Mouse (Mus musculus): ENCODE measurements around the gene Vti1a. TPM values are rescaled to one million over a fixed set of nuclear protein-coding genes. Genes with fewer than 3 reads are reported as not detected.
A peak's percentile ranks its signal among the peaks of the same experiment; 100 is the strongest.

The Vti1a gene
- polyA plus RNA-seq, 1 experiment from 2014 or later, result 31.8 TPM

- Histone ChIP-seq H3K27me3 (no peaks in the 10 kb centered on the region), H3K4me2 (replicated peaks) (no peak overlapping the region), H3K4me1 (peaks cover 20% of the 10 kb centered on the region), H3K9me3 (no peaks in the 10 kb centered on the region), H3K4me3 (no peak overlapping the region), H3K36me3 (no peaks in the 10 kb centered on the region), H3K27ac (no peak overlapping the region), H3K9ac (no peak overlapping the region)
- no peak for ATAC-seq (ENCODE audit: insufficient number of reproducible peaks, insufficient read depth, low FRiP score, low TSS enrichment)
- 66% methylated on average over 7 of the region's 7 CpGs for WGBS
Observed at GRCm38 (mm10) chr19:55552339-55552738, 236.2 kb downstream of the Vti1a start.

- Histone ChIP-seq H3K27ac (no peak overlapping the region), H3K9ac (no peak overlapping the region), H3K36me3 (no peaks in the 10 kb centered on the region), H3K4me1 (peaks cover 20% of the 10 kb centered on the region), H3K4me2 (replicated peaks) (no peak overlapping the region), H3K27me3 (no peaks in the 10 kb centered on the region), H3K4me3 (no peak overlapping the region), H3K9me3 (no peaks in the 10 kb centered on the region)
- WGBS, result 43% methylated on average over 7 of the region's 7 CpGs
- no peak for ATAC-seq (ENCODE audit: insufficient number of reproducible peaks, insufficient read depth, low FRiP score, low TSS enrichment)
Observed at GRCm38 (mm10) chr19:55552861-55553260, 236.8 kb downstream of the Vti1a start.

DNA sequence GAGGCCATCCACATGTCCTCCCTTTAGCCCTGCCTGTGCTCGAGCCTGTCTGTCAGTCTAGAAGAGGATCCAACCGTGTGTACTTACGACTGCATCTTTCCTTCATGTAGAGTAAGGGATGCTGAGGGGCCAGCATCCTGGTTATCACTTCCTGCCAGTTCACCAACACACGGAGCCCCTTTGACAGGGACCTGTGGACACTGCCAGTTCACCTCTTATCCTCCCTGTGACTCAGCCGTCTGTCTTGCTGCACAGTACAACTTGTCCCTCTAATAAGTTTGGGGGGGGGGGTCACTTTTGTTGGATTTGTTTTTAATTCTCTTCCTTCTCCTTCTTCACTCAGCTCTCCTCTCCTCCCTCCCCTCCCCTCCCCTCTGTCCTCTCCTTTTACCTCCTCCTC lies 238.2 kb downstream of the Vti1a start:
- no peak overlapping the region for H3K27ac ChIP-seq
- no peaks in the 10 kb centered on the region for H3K9me3 ChIP-seq
- H3K36me3 ChIP-seq, result no peaks in the 10 kb centered on the region
- no peak overlapping the region for H3K4me3 ChIP-seq
- peaks cover 18% of the 10 kb centered on the region for H3K4me1 ChIP-seq
- no peak overlapping the region for H3K4me2 ChIP-seq (replicated peaks)
- ATAC-seq (ENCODE audit: insufficient number of reproducible peaks, insufficient read depth, low FRiP score, low TSS enrichment), result no peak
- 54% methylated on average over 5 of the region's 5 CpGs for WGBS
- no peaks in the 10 kb centered on the region for H3K27me3 ChIP-seq
- no peak overlapping the region for H3K9ac ChIP-seq

GRCm38 (mm10) chr19:55554703-55555102 lies 238.6 kb downstream of the Vti1a start:
- no peak for ATAC-seq (ENCODE audit: insufficient number of reproducible peaks, insufficient read depth, low FRiP score, low TSS enrichment)
- H3K36me3 ChIP-seq, result no peaks in the 10 kb centered on the region
- H3K4me1 ChIP-seq, result peaks cover 18% of the 10 kb centered on the region
- no peaks in the 10 kb centered on the region for H3K9me3 ChIP-seq
- no peak overlapping the region for H3K4me2 ChIP-seq (replicated peaks)
- no peak overlapping the region for H3K4me3 ChIP-seq
- no peak overlapping the region for H3K27ac ChIP-seq
- H3K9ac ChIP-seq, result no peak overlapping the region
- H3K27me3 ChIP-seq, result no peaks in the 10 kb centered on the region
- 70% methylated on average over 9 of the region's 9 CpGs for WGBS

DNA sequence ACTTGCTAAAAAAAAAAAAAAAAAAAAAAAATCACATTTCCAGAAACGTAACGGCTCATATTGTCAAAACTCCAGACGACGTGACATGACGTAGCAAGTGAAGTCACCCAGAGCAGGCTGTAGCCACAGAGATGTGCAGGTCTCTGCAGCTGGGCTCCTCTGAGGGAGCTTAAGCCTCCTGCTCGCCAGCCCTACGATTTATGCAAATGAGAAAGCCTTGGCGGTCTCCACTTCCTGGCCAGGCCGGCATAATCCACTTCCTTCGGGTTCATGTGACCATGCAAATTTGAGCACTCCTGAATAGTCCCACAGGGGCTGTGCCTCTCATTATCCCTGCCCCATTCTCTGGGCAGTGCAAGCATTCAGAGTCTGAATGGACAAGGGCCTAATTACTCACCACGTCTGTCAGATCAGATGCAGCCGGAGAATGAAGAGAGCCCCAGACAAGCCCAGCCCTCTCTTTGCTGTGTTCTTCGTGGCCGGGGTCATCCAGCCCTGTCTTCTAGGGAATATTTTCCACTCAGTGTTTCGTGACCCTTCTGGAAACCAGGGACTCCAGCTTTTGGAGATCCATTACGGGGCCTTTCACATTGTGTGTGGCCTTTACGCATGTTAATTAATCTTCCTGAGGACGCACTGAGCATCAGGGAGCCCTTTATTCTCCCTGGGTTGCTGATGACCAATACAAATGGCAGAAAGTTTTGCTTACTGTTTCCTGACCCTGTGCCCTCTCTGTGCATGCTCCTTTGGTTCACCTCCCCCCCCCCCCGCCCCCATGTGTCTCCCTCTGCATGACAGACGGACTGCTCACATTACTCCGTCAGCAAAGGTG lies 240.3 kb downstream of the Vti1a start:
- ATAC-seq (ENCODE audit: insufficient number of reproducible peaks, insufficient read depth, low FRiP score, low TSS enrichment), result peak; percentile 94
- H3K4me2 ChIP-seq (replicated peaks), result peak overlapping the region; percentile 43
- no peaks in the 10 kb centered on the region for H3K9me3 ChIP-seq
- H3K4me1 ChIP-seq, result peaks cover 20% of the 10 kb centered on the region
- no peaks in the 10 kb centered on the region for H3K27me3 ChIP-seq
- no peaks in the 10 kb centered on the region for H3K36me3 ChIP-seq
- WGBS, result 7% methylated on average over 21 of the region's 21 CpGs
- H3K4me3 ChIP-seq, result 0 out of 2 replicates have a peak overlapping the region, but pooled peaks have one; percentile 5
- 0 out of 2 replicates have a peak overlapping the region, but pooled peaks have one; percentile 4 for H3K9ac ChIP-seq
- peak overlapping the region; percentile 50 for H3K27ac ChIP-seq

DNA sequence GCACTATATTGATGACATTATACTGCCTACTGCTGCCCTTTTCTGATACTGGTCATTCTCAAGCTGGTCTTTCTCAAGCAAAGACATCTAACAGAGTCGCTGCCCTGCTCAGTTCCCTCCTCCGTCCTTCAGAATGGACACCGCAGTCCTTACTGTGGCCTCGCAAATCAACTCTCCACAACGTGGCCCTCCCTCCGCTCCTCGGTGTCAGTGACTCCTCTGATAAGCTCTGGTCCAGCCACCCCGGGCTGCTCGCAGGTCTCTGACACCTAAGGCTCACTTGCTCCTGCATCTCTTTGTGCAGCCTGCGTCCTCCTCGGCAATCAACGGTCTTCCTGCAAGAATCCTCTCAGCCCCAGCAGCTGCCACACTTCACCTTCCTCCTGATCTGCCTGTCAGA lies 243.2 kb downstream of the Vti1a start:
- no peaks in the 10 kb centered on the region for H3K9me3 ChIP-seq
- no peak overlapping the region for H3K4me2 ChIP-seq (replicated peaks)
- WGBS, result 89% methylated on average over 12 of the region's 12 CpGs
- H3K9ac ChIP-seq, result no peak overlapping the region
- no peak overlapping the region for H3K27ac ChIP-seq
- H3K36me3 ChIP-seq, result no peaks in the 10 kb centered on the region
- no peak for ATAC-seq (ENCODE audit: insufficient number of reproducible peaks, insufficient read depth, low FRiP score, low TSS enrichment)
- peaks cover 30% of the 10 kb centered on the region for H3K4me1 ChIP-seq
- no peaks in the 10 kb centered on the region for H3K27me3 ChIP-seq
- no peak overlapping the region for H3K4me3 ChIP-seq

DNA sequence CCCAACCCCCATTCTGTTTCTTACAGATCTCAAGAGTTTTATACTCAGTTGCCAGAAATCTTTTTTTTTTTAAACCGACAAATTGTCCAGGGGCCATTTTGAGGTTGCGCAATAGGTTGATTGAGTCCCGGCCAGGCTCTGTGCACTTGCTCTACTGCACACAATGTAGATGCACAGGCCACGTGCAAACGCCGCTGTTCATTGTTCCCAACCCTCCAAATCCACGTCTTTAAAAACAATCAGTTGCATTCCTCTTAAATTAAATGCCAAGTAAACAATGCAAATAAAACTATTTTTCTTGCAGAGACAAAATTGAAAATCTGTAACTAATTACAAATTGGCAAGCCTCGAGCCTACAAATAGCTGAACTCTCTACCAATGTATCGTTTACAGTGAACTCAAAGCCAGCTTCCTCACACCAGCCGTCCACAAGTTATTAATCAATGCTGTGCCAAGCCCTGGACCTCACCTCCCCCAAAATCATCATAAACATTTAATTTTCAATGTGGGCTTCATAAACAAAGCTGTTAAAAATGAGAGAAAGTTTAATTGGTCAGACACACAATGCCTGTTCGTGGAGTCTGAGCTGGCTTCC lies 244.1 kb downstream of the Vti1a start:
- no peak for ATAC-seq (ENCODE audit: insufficient number of reproducible peaks, insufficient read depth, low FRiP score, low TSS enrichment)
- Histone ChIP-seq H3K27ac (no peak overlapping the region), H3K4me3 (no peak overlapping the region), H3K9ac (no peak overlapping the region), H3K9me3 (no peaks in the 10 kb centered on the region), H3K27me3 (no peaks in the 10 kb centered on the region), H3K4me2 (replicated peaks) (no peak overlapping the region), H3K36me3 (no peaks in the 10 kb centered on the region), H3K4me1 (peaks cover 30% of the 10 kb centered on the region)
- 69% methylated on average over 11 of the region's 11 CpGs for WGBS

- WGBS, result 88% methylated on average over 10 of the region's 10 CpGs
Observed at GRCm38 (mm10) chr19:55561469-55561868, 245.4 kb downstream of the Vti1a start.

DNA sequence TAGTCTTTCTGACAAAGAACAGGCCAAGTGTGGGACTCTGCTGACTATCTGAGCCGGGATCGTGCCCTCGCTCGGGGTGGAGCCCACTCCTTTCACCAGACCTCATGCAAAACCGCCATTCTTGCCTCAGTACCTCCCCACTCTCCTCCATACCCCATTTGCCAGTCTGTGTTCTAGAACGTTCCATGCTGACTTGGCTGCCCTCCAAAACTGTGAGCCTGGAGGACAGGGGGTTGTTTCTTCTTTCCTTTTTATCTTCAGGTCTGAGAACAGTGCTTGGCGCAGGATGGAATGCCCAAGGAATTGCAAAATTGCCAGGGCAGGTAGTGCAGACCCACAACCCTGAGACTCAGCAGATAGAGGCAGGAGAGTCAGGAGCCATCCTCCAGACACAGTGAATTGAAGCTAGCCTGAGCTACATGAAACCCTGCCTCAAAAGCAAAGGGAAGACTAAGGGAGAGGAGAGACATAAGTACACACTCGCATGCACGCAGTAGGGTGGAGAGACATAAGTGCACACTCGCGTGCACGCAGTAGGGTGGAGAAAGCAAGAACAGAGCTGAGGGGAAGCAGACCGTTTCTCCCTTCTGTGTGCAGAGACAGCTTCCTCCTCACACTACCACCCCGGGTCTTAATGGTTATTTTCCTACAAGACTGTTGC lies 246.5 kb downstream of the Vti1a start:
- peaks cover 21% of the 10 kb centered on the region for H3K4me1 ChIP-seq
- no peaks in the 10 kb centered on the region for H3K36me3 ChIP-seq
- no peak overlapping the region for H3K4me3 ChIP-seq
- H3K27me3 ChIP-seq, result no peaks in the 10 kb centered on the region
- H3K9ac ChIP-seq, result no peak overlapping the region
- H3K9me3 ChIP-seq, result no peaks in the 10 kb centered on the region
- no peak overlapping the region for H3K4me2 ChIP-seq (replicated peaks)
- no peak overlapping the region; the same call in 1 of the 2 replicates for H3K27ac ChIP-seq
- no peak for ATAC-seq (ENCODE audit: insufficient number of reproducible peaks, insufficient read depth, low FRiP score, low TSS enrichment)
- WGBS, result 78% methylated on average over 14 of the region's 14 CpGs

More at GRCm38 (mm10) chr19:55561469-55561868, 245.4 kb downstream of the Vti1a start:
- Histone ChIP-seq H3K4me3 (no peak overlapping the region), H3K4me2 (replicated peaks) (no peak overlapping the region), H3K9ac (no peak overlapping the region), H3K4me1 (peaks cover 26% of the 10 kb centered on the region), H3K36me3 (no peaks in the 10 kb centered on the region), H3K27ac (no peak overlapping the region), H3K27me3 (no peaks in the 10 kb centered on the region), H3K9me3 (no peaks in the 10 kb centered on the region)
- no peak for ATAC-seq (ENCODE audit: insufficient number of reproducible peaks, insufficient read depth, low FRiP score, low TSS enrichment)

DNA sequence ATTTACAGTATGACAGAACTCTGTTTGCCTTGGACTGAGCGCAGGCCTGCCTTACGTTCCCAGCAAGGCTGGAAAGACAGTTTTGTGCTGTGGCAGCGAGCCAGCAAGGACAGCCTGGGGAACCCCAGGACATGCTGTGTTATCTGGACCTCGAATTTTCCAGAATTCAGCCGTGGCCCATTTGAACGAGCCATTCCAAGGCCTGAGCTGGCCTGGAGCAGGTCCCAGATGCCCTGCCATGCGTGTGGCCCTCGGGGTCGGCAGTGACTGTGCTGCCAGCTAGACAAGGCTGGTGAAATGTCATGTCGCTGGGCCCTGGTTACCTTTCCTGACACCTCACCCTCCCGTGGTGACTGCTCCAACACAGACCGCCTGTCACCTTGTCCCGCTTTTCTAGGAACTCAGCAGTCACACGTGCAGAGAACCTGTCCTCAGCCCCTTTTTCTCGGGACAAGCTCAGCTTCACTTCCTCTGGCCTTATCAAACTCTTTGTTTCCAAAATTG lies 247.1 kb downstream of the Vti1a start:
- no peak overlapping the region for H3K27ac ChIP-seq
- H3K9ac ChIP-seq, result no peak overlapping the region
- H3K4me2 ChIP-seq (replicated peaks), result no peak overlapping the region
- no peaks in the 10 kb centered on the region for H3K9me3 ChIP-seq
- H3K27me3 ChIP-seq, result no peaks in the 10 kb centered on the region
- WGBS, result 68% methylated on average over 15 of the region's 15 CpGs
- no peak for ATAC-seq (ENCODE audit: insufficient number of reproducible peaks, insufficient read depth, low FRiP score, low TSS enrichment)
- peaks cover 21% of the 10 kb centered on the region for H3K4me1 ChIP-seq
- no peak overlapping the region for H3K4me3 ChIP-seq
- no peaks in the 10 kb centered on the region for H3K36me3 ChIP-seq

- WGBS, result 77% methylated on average over 13 of the region's 13 CpGs
- H3K27me3 ChIP-seq, result no peaks in the 10 kb centered on the region
Observed at GRCm38 (mm10) chr19:55564104-55564938, 248.2 kb downstream of the Vti1a start.

More at GRCm38 (mm10) chr19:55564104-55564938, 248.2 kb downstream of the Vti1a start:
- Histone ChIP-seq H3K9ac (no peak overlapping the region), H3K27ac (no peak overlapping the region), H3K4me1 (peaks cover 21% of the 10 kb centered on the region), H3K4me3 (no peak overlapping the region), H3K4me2 (replicated peaks) (no peak overlapping the region), H3K9me3 (no peaks in the 10 kb centered on the region), H3K36me3 (no peaks in the 10 kb centered on the region)
- no peak for ATAC-seq (ENCODE audit: insufficient number of reproducible peaks, insufficient read depth, low FRiP score, low TSS enrichment)

Measured in embryonic facial prominence, embryonic 12.5 days (tissue).